Mouse (Mus musculus) T-cell, adult 2 months (primary cell): ENCODE data around the gene Gstp3.
"Not testable (repeated sequence)": the region's sequence is repeated elsewhere in the genome, so short reads cannot be mapped to it uniquely, and the experiment has no call there.

Experiments used
- DNase-seq: peaks from one replicate; pipeline ENCODE4 v3.0.0; 2022; ENCODE audit warnings: low spot score

Gstp3 gene

GRCm38 (mm10) chr19:4037788-4038232, 21.6 kb downstream of the Gstp3 start, which contains the start of gene Gstp1:
Gene Gstp1 (minus strand): TSS chr19:4037985.
- DNase-seq = peak; percentile 87

- not testable (repeated sequence) for DNase-seq
These were observed 22.1 kb downstream of the Gstp3 start for GRCm38 (mm10) chr19:4037154-4037787.

GRCm38 (mm10) chr19:4036327-4037045, 22.9 kb downstream of the Gstp3 start:
- no peak for DNase-seq

GRCm38 (mm10) chr19:4033742-4034141, 25.6 kb downstream of the Gstp3 start:
- DNase-seq = no peak

- DNase-seq = no peak
These were observed 26.1 kb downstream of the Gstp3 start for GRCm38 (mm10) chr19:4033298-4033697.

- no peak for DNase-seq
These were observed 26.7 kb downstream of the Gstp3 start for GRCm38 (mm10) chr19:4032668-4033067.

- no peak for DNase-seq
These were observed 31.8 kb downstream of the Gstp3 start for GRCm38 (mm10) chr19:4027576-4027975.

GRCm38 (mm10) chr19:4023185-4023584, 36.2 kb downstream of the Gstp3 start:
- no peak for DNase-seq

- DNase-seq = peak; percentile 69
These were observed 40.4 kb downstream of the Gstp3 start for GRCm38 (mm10) chr19:4018743-4019583.

GRCm38 (mm10) chr19:4017921-4018587, 41.3 kb downstream of the Gstp3 start:
- no peak for DNase-seq

GRCm38 (mm10) chr19:4015635-4016034, 43.7 kb downstream of the Gstp3 start:
- no peak for DNase-seq

GRCm38 (mm10) chr19:4014802-4015201, 44.6 kb downstream of the Gstp3 start:
- no peak for DNase-seq

- no peak for DNase-seq
These were observed 46.3 kb downstream of the Gstp3 start for GRCm38 (mm10) chr19:4013066-4013465.

GRCm38 (mm10) chr19:4012432-4013022, 46.8 kb downstream of the Gstp3 start, which contains the start of gene Ndufv1:
Gene Ndufv1 (minus strand): TSS chr19:4012806.
- DNase-seq = peak; percentile 98

- DNase-seq = no peak
These were observed 48.3 kb downstream of the Gstp3 start for GRCm38 (mm10) chr19:4011086-4011485.
